Mouse (Mus musculus): ENCODE results near the gene Nfatc2. TPM values are rescaled to one million over a fixed set of nuclear protein-coding genes. Genes with fewer than 3 reads are reported as not detected.

The Nfatc2 gene
- total and polyA plus RNA-seq, 3 experiments, result not detected

DNA sequence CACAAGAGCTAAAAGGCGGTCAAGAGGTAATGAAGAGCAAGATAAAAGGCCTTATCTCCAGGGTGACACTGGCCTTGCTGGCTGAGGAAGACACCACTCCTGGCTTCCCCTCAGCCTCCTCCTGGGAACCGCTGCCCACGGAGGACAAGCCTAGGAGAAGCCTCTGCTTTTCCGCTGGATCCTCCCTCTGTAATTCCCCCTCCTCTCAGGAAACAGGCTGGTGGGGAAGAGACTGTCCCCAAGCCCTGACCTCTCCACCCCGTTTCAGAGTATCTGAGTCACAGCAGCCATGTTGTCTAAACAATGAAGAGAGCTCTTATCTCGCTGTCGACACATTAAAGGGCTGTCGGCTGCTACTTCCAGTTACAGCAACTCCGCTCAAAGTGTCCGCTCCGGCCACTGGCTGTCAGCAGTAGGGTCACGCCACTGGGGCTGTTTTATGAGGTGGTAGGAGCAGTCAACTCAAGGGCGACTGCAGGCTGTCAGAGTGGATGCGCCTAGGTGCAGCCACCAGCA lies 31.9 kb upstream of the Nfatc2 start:
- Histone ChIP-seq H3K4me3 (ENCODE audit: control insufficient read depth in 1 of 2, insufficient read depth in 1 of 2, low read depth in 2 of 2, low read length in 2 of 2) (no peak overlapping the region), H3K27ac (ENCODE audit: control insufficient read depth, low read depth, low read length) (no peak overlapping the region), H3K27me3 (ENCODE audit: control insufficient read depth in 1 of 2, insufficient read depth in 2 of 2, low read length in 2 of 2) (no peaks in the 10 kb centered on the region), H3K9me3 (replicated peaks; ENCODE audit: insufficient read depth, low read length) (no peaks in the 10 kb centered on the region), H3K4me1 (ENCODE audit: control insufficient read depth in 1 of 2, insufficient read depth in 2 of 2, low read length in 2 of 2) (no peaks in the 10 kb centered on the region), H3K79me2 (ENCODE audit: control insufficient read depth, insufficient read depth, low read length, poor library complexity) (no peaks in the 10 kb centered on the region), H3K9ac (ENCODE audit: control insufficient read depth, low read depth, low read length, poor library complexity, severe bottlenecking) (no peak overlapping the region), H3K36me3 (ENCODE audit: control insufficient read depth in 1 of 2, insufficient read depth in 2 of 2, low read length in 2 of 2) (no peaks in the 10 kb centered on the region)
- DNase-seq (ENCODE audit: low read depth, low spot score), result no peak
- TF ChIP-seq CTCF (IDR thresholded peaks at IDR 0.05 in 2 of 3, conservative IDR thresholded peaks at IDR 0.05 in 1 of 3; ENCODE audit: control insufficient read depth in 1 of 3, insufficient read depth in 1 of 3, low read depth in 2 of 3, low read length in 3 of 3, poor library complexity in 1 of 3, severe bottlenecking in 1 of 3), result no peak
- no peak for TF ChIP-seq ZC3H11A (IDR thresholded peaks at IDR 0.05; ENCODE audit: low read depth, low read length)
- no peak for TF ChIP-seq KAT2A (conservative IDR thresholded peaks at IDR 0.05; ENCODE audit: low read depth, low read length)
- TF ChIP-seq NELFE (IDR thresholded peaks at IDR 0.05; ENCODE audit: low read depth, low read length), result no peak
- no peak for TF ChIP-seq HCFC1 (IDR thresholded peaks at IDR 0.05; ENCODE audit: low read depth, low read length)
- no peak for TF ChIP-seq RAD21 (IDR thresholded peaks at IDR 0.05; ENCODE audit: low read depth, low read length)
- TF ChIP-seq ZMIZ1 (IDR thresholded peaks at IDR 0.05; ENCODE audit: low read depth, low read length), result no peak
- TF ChIP-seq USF1 (IDR thresholded peaks at IDR 0.05; ENCODE audit: low read depth, low read length), result no peak
- no peak for TF ChIP-seq ZNF384 (IDR thresholded peaks at IDR 0.05; ENCODE audit: low read depth, low read length)
- no peak for TF ChIP-seq ZKSCAN1 (IDR thresholded peaks at IDR 0.05; ENCODE audit: low read depth, low read length)
- no peak for TF ChIP-seq E2F4 (IDR thresholded peaks at IDR 0.05; ENCODE audit: borderline replicate concordance, low read depth, low read length)
- TF ChIP-seq GATA1 (IDR thresholded peaks at IDR 0.05; ENCODE audit: low read depth, low read length), result no peak
- no peak for TF ChIP-seq TCF12 (IDR thresholded peaks at IDR 0.05; ENCODE audit: low read depth, low read length)
- no peak for TF ChIP-seq MEF2A (IDR thresholded peaks at IDR 0.05; ENCODE audit: extremely low read depth, insufficient replicate concordance, low read depth, low read length, poor library complexity, severe bottlenecking)
- TF ChIP-seq SMC3 (IDR thresholded peaks at IDR 0.05; ENCODE audit: low read depth, low read length), result no peak
- TF ChIP-seq NRF1 (IDR thresholded peaks at IDR 0.05; ENCODE audit: insufficient read depth, low read depth, low read length, poor library complexity, severe bottlenecking), result no peak
- TF ChIP-seq POLR2AphosphoS2 (IDR thresholded peaks at IDR 0.05; ENCODE audit: low read length), result no peak
- TF ChIP-seq UBTF (IDR thresholded peaks at IDR 0.05; ENCODE audit: borderline replicate concordance, insufficient read depth, low read depth, low read length), result no peak
- TF ChIP-seq CHD2 (IDR thresholded peaks at IDR 0.05; ENCODE audit: low read length), result no peak

DNA sequence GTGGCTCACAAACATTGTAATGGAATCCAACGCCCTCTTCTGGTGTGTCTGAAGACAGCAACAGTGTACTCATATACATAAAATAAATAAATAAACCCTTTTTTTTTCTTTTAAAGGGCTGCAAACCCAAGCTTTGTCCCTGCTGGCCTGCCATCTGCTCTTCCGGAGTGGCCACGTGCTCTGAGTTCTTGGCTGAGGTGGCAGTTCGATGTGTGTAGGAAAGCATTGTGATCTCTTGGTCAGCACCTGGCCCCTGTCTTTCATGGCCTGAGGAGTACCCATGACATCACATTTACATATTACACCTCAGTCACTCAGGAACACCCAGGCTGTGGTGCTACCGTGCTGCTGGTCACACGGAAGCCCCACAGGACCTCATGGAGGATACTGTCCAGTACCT lies 31.1 kb upstream of the Nfatc2 start:
- no peaks in the 10 kb centered on the region for H3K9me3 ChIP-seq (replicated peaks; ENCODE audit: insufficient read depth, low read length)
- no peak overlapping the region for H3K9ac ChIP-seq (ENCODE audit: control insufficient read depth, low read depth, low read length, poor library complexity, severe bottlenecking)
- H3K27me3 ChIP-seq (ENCODE audit: control insufficient read depth in 1 of 2, insufficient read depth in 2 of 2, low read length in 2 of 2), result no peaks in the 10 kb centered on the region
- TF ChIP-seq MYC (IDR thresholded peaks at IDR 0.05; ENCODE audit: low read depth, low read length), result no peak
- no peak for TF ChIP-seq ELF1 (IDR thresholded peaks at IDR 0.05; ENCODE audit: low read depth, low read length)
- no peak for TF ChIP-seq MEF2A (IDR thresholded peaks at IDR 0.05; ENCODE audit: extremely low read depth, insufficient replicate concordance, low read depth, low read length, poor library complexity, severe bottlenecking)
- TF ChIP-seq E2F4 (IDR thresholded peaks at IDR 0.05; ENCODE audit: borderline replicate concordance, low read depth, low read length), result no peak
- TF ChIP-seq TBP (IDR thresholded peaks at IDR 0.05; ENCODE audit: low read depth, low read length), result no peak
- TF ChIP-seq GATA1 (IDR thresholded peaks at IDR 0.05; ENCODE audit: low read depth, low read length), result no peak
- no peak for TF ChIP-seq TCF12 (IDR thresholded peaks at IDR 0.05; ENCODE audit: low read depth, low read length)
- no peak for TF ChIP-seq SMC3 (IDR thresholded peaks at IDR 0.05; ENCODE audit: low read depth, low read length)
- DNase-seq (ENCODE audit: low read depth, low spot score), result no peak
- no peaks in the 10 kb centered on the region for H3K36me3 ChIP-seq (ENCODE audit: control insufficient read depth in 1 of 2, insufficient read depth in 2 of 2, low read length in 2 of 2)
- H3K4me3 ChIP-seq (ENCODE audit: control insufficient read depth in 1 of 2, insufficient read depth in 1 of 2, low read depth in 2 of 2, low read length in 2 of 2), result no peak overlapping the region
- no peak overlapping the region for H3K27ac ChIP-seq (ENCODE audit: control insufficient read depth, low read depth, low read length)
- H3K4me1 ChIP-seq (ENCODE audit: control insufficient read depth in 1 of 2, insufficient read depth in 2 of 2, low read length in 2 of 2), result no peaks in the 10 kb centered on the region
- no peaks in the 10 kb centered on the region for H3K79me2 ChIP-seq (ENCODE audit: control insufficient read depth, insufficient read depth, low read length, poor library complexity)

All from MEL (cell line).